ENCODE assay signal across 28 mouse cellular contexts in genomic region chr7:80030009-80030408, GRCm38 (mm10). TPM values are rescaled to one million over a fixed set of nuclear protein-coding genes. Genes with fewer than 3 reads are reported as not detected.
A peak's percentile ranks its signal among the peaks of the same experiment; 100 is the strongest.
DNase-seq lines count a peak whose midpoint lies in the region; ATAC-seq and TF ChIP-seq lines count a peak whose summit lies in the region.
"Had no signal": no experiment of that assay in that cellular context is flagged by ENCODE, and none has a peak within 500 bp of the region (broad histone marks: within the 10 kb centered on the region; RNA-seq: fewer than 3 reads in every experiment).

No protein-coding gene starts in this region.

- ATAC-seq in intestine, postnatal 0 days, result no peak
- no peak for ATAC-seq in intestine, embryonic 16.5 days
- no peak for ATAC-seq in stomach, embryonic 15.5 days (ENCODE audit: insufficient read depth, low FRiP score, low read depth)
- ATAC-seq in stomach, postnatal 0 days (ENCODE audit: low FRiP score, low TSS enrichment), result no peak
- ATAC-seq: forebrain, embryonic 15.5 days; midbrain, embryonic 13.5 days; Patski had no signal

- TF ChIP-seq CTCF in intestine, postnatal 0 days (IDR thresholded peaks at IDR 0.05; ENCODE audit: low read depth), result no peak
- no peak for TF ChIP-seq CTCF in stomach, postnatal 0 days (IDR thresholded peaks at IDR 0.05; ENCODE audit: low read depth)

- H3K9ac ChIP-seq in intestine, postnatal 0 days (ENCODE audit: low read depth, low read length), result no peak overlapping the region
- no peak overlapping the region for H3K9ac ChIP-seq in intestine, embryonic 16.5 days (ENCODE audit: low read depth, low read length)
- no peak overlapping the region for H3K9ac ChIP-seq in stomach, embryonic 15.5 days
- H3K9ac ChIP-seq in stomach, postnatal 0 days (ENCODE audit: low read length), result no peak overlapping the region
- H3K9ac ChIP-seq: embryonic facial prominence, embryonic 15.5 days; forebrain, embryonic 15.5 days; hindbrain, embryonic 13.5 days; liver, embryonic 14.5 days; midbrain, embryonic 13.5 days had no signal

- H3K27ac ChIP-seq in intestine, postnatal 0 days (ENCODE audit: low read depth, low read length), result 0 out of 2 replicates have a peak overlapping the region, but pooled peaks have one; percentile 35
- H3K27ac ChIP-seq in intestine, embryonic 16.5 days (ENCODE audit: low read length), result no peak overlapping the region
- peak overlapping the region; percentile 26; the same call in 1 of the 2 replicates for H3K27ac ChIP-seq in stomach, embryonic 15.5 days
- H3K27ac ChIP-seq in stomach, postnatal 0 days (replicated peaks), result no peak overlapping the region
- H3K27ac ChIP-seq: forebrain, embryonic 15.5 days; hindbrain, embryonic 13.5 days; liver, embryonic 14.5 days; midbrain, embryonic 13.5 days had no signal

- no peak overlapping the region for H3K4me3 ChIP-seq in intestine, postnatal 0 days (ENCODE audit: low read depth, low read length)
- no peak overlapping the region for H3K4me3 ChIP-seq in intestine, embryonic 16.5 days (ENCODE audit: low read length)
- no peak overlapping the region for H3K4me3 ChIP-seq in stomach, embryonic 15.5 days (replicated peaks)
- no peak overlapping the region for H3K4me3 ChIP-seq in stomach, postnatal 0 days (ENCODE audit: low read depth, low read length)
- H3K4me3 ChIP-seq: embryonic facial prominence, embryonic 15.5 days; hindbrain, embryonic 13.5 days; midbrain, embryonic 13.5 days had no signal

- no peak for TF ChIP-seq EP300 in stomach, postnatal 0 days (optimal IDR thresholded peaks at IDR 0.05)

- H3K9me3 ChIP-seq in intestine, postnatal 0 days (ENCODE audit: control insufficient read depth), result no peaks in the 10 kb centered on the region
- no peaks in the 10 kb centered on the region for H3K9me3 ChIP-seq in intestine, embryonic 16.5 days (ENCODE audit: control insufficient read depth, low read length)
- H3K9me3 ChIP-seq in stomach, embryonic 15.5 days, result no peaks in the 10 kb centered on the region
- H3K9me3 ChIP-seq in stomach, postnatal 0 days (ENCODE audit: control insufficient read depth, low read length), result no peaks in the 10 kb centered on the region
- H3K9me3 ChIP-seq: embryonic facial prominence, embryonic 15.5 days; forebrain, embryonic 15.5 days; G1E; heart, embryonic 13.5 days; hindbrain, embryonic 13.5 days; midbrain, embryonic 13.5 days had no signal

- DNase-seq in stomach, postnatal 0 days (ENCODE audit: low spot score), result no peak
- peak; percentile 90 for DNase-seq in R1 (ENCODE audit: low read depth, low spot score)
- no peak for DNase-seq in layer of hippocampus, postnatal 25 days (ENCODE audit: extremely low spot score in 1 of 2, low spot score in 1 of 2)
- DNase-seq in kidney, postnatal 14 days, result no peak
- DNase-seq in left cerebral cortex, postnatal 36 days (ENCODE audit: low spot score in 2 of 2), result no peak
- DNase-seq: adrenal gland, postnatal 25 days; cerebellum, adult 11 months; cerebellum, adult 9-11 months; gastrocnemius, postnatal 10 days; heart, adult 18-20 months; heart, postnatal 14 days; kidney, adult 2 months; kidney, postnatal 10 days; lung, postnatal 10 days; spleen, adult 18-20 months; thymus, adult 18-20 months; thymus, postnatal 4 days had no signal

- H3K36me3 ChIP-seq in intestine, postnatal 0 days (ENCODE audit: control insufficient read depth, insufficient read depth), result no peaks in the 10 kb centered on the region
- no peaks in the 10 kb centered on the region for H3K36me3 ChIP-seq in intestine, embryonic 16.5 days (ENCODE audit: control insufficient read depth, insufficient read depth, low read length)
- no peaks in the 10 kb centered on the region for H3K36me3 ChIP-seq in stomach, embryonic 15.5 days
- H3K36me3 ChIP-seq in stomach, postnatal 0 days (ENCODE audit: control insufficient read depth, insufficient read depth, low read length), result no peaks in the 10 kb centered on the region
- H3K36me3 ChIP-seq: embryonic facial prominence, embryonic 15.5 days; forebrain, embryonic 15.5 days; heart, embryonic 13.5 days; hindbrain, embryonic 13.5 days; midbrain, embryonic 13.5 days had no signal

- intact Hi-C loops in left cerebral cortex, postnatal 36 days (cut with DNase I), result no loop called here

- H3K27me3 ChIP-seq in intestine, postnatal 0 days (replicated peaks; ENCODE audit: control insufficient read depth, insufficient read depth, low read length), result no peaks in the 10 kb centered on the region
- H3K27me3 ChIP-seq in intestine, embryonic 16.5 days (replicated peaks; ENCODE audit: control insufficient read depth, insufficient read depth, low read length), result no peaks in the 10 kb centered on the region
- no peaks in the 10 kb centered on the region for H3K27me3 ChIP-seq in stomach, embryonic 15.5 days (replicated peaks)
- no peaks in the 10 kb centered on the region for H3K27me3 ChIP-seq in stomach, postnatal 0 days (ENCODE audit: control insufficient read depth, insufficient read depth, low read length)
- H3K27me3 ChIP-seq: embryonic facial prominence, embryonic 15.5 days; forebrain, embryonic 15.5 days; heart, embryonic 13.5 days; hindbrain, embryonic 13.5 days; midbrain, embryonic 13.5 days; Patski had no signal

- H3K4me1 ChIP-seq in intestine, postnatal 0 days (replicated peaks; ENCODE audit: control insufficient read depth, insufficient read depth, low read length), result peaks cover 9% of the 10 kb centered on the region
- peaks cover 44% of the 10 kb centered on the region for H3K4me1 ChIP-seq in intestine, embryonic 16.5 days (ENCODE audit: control insufficient read depth, insufficient read depth, low read length)
- H3K4me1 ChIP-seq in stomach, embryonic 15.5 days, result peaks cover 40% of the 10 kb centered on the region
- H3K4me1 ChIP-seq in stomach, postnatal 0 days (replicated peaks; ENCODE audit: control insufficient read depth, insufficient read depth), result peaks cover 5% of the 10 kb centered on the region; the same call in 1 of the 2 replicates

- no peak overlapping the region for H3K4me2 ChIP-seq in intestine, postnatal 0 days (replicated peaks; ENCODE audit: low read depth)
- H3K4me2 ChIP-seq in intestine, embryonic 16.5 days (ENCODE audit: low read depth, low read length), result no peak overlapping the region
- H3K4me2 ChIP-seq in stomach, embryonic 15.5 days, result no peak overlapping the region
- H3K4me2 ChIP-seq in stomach, postnatal 0 days (replicated peaks; ENCODE audit: low read depth), result no peak overlapping the region
- H3K4me2 ChIP-seq: embryonic facial prominence, embryonic 15.5 days; forebrain, embryonic 15.5 days; midbrain, embryonic 13.5 days had no signal

RNA-seq across cellular contexts. Expression of gene Zfp710, which starts 5.4 kb away (rescaled TPM):
- polyA plus RNA-seq in intestine, postnatal 0 days (2015; fragmentation: Nextera tagmentation; extraction: Ambion mirVana), result 8.5 and 9.4 TPM in 2 replicates
- 12.2 and 12.4 TPM in 2 replicates for polyA plus RNA-seq in intestine, embryonic 16.5 days (2015; fragmentation: Nextera tagmentation; extraction: Ambion mirVana)
- polyA plus RNA-seq in stomach, embryonic 15.5 days (2015; fragmentation: Nextera tagmentation; extraction: Ambion mirVana), result 14.9 and 15.8 TPM in 2 replicates
- 10.3 and 12.0 TPM in 2 replicates for polyA plus RNA-seq in stomach, postnatal 0 days (2015; fragmentation: Nextera tagmentation; extraction: Ambion mirVana)
- 10 to 100 TPM; 20.9 to 22.9 TPM for total RNA-seq in layer of hippocampus, postnatal 25 days (2021)
- total RNA-seq in left cerebral cortex, postnatal 36 days (2021), result 10 to 100 TPM; 18.4 to 20.2 TPM

Comparison
In these comparisons a context has a peak if more than half of its experiments do, and no peak if none do; other contexts are left out.
1. H3K27ac ChIP-seq: peak in intestine, postnatal 0 days (single experiment) and stomach, embryonic 15.5 days (single experiment); none in intestine, embryonic 16.5 days (single experiment) and stomach, postnatal 0 days (single experiment).